Mouse (Mus musculus) spleen, postnatal 36 days (tissue): ENCODE data around the gene Ssbp3.

Source experiments
- DNase-seq, 2 experiments: peaks; one replicate each; pipeline ENCODE4 v3.0.0; 2022; ENCODE audit warnings: low spot score in 2 of 2, mixed read lengths in 1 of 2

Gene Ssbp3

DNA sequence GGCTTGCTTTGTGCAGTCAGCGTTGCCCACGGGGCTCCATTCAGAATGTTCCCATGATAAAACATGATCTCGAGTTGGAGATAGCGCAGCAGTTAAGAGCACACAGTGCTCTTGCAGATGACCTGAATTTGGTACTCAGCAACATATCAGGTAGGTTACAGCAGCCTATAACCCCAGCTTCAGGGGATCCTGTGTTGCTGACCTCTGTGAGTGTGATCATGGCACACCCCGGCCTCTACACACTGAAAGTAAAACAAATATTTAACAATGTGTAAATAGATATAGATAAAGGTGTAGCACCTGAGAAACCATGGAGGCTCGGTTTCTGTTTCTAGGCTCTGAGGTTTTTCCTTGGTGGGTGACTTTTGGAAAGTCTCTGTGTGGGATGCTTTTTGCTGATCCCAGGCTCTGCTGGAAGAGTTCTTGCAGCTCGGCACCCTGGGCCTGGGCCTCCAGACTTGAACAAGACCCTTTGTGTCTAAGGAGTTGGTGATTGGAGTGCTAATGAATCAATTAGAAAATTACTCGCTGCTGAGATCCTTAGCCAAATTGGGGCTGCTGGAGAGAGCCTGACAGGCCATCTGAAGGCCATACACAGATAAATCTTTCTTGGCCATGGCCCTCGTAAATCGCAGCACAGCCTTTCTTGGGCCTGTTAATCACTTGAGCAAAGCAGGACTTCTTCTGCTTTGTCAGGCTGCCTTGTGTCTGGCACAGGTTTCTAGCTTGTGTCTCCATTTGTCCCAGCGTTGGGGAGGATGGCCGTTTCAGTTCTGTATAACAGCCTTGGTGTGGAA is 49.2 kb downstream of the Ssbp3 start:
- no peak for DNase-seq

DNA sequence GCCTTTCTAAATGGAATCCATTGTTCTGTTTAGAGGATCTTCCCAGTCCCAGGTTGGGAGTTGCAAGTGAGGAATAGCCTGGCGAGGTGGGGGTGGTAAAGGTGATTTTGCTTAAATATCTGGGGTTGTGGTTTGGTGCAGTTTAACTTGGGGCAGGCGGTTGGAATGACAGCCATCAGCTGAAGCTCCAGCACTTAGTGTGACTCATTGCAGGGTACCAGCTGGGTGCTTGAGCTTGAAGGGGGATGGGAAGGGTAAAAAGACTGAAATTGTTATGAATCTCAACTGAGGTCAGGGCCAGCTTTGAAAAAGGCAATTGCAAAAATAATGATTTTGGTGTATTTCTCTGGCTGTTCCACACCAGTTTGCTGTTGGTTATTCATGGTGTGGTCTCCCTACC is 50.0 kb downstream of the Ssbp3 start:
- DNase-seq = no peak

DNA sequence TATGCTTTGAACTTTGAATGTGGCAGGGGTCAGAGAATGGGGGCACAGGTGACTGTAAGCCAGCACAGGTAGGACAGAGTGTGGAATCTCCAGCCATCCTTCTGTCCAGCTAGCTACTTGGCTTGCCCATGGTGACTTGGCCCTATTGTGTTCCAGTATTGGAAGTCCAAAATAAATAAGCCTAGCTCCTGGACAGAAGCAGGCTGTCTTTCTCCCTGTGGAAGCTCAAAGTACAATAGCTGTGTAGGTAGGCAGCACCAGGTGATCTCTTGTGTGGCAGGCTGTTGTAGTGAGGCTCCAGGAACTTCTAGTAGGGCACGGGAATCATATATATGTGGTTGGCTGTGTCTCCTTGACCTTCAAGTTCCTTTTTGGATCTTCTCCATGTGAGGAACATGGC is 50.8 kb downstream of the Ssbp3 start:
- no peak for DNase-seq

DNA sequence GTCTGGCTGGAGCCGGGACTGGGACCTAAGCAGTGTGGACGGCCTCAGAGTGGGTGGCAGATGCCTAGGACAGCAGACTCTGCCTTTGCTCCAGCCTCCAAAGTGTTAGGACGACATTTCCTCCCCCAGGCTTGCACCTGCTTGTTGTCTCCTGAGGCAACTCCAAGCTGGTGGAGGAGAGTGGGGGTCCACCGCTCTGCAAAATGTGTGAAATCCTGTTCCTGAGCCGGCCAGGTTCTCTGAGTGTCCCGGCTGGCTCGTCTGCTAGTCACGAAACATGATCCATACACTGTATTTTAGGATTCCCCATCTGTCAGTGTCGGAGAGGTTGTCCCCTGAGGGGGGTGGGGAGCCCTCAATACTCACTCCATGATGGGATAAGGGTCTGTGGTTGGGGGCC is 53.9 kb downstream of the Ssbp3 start:
- DNase-seq = no peak

DNA sequence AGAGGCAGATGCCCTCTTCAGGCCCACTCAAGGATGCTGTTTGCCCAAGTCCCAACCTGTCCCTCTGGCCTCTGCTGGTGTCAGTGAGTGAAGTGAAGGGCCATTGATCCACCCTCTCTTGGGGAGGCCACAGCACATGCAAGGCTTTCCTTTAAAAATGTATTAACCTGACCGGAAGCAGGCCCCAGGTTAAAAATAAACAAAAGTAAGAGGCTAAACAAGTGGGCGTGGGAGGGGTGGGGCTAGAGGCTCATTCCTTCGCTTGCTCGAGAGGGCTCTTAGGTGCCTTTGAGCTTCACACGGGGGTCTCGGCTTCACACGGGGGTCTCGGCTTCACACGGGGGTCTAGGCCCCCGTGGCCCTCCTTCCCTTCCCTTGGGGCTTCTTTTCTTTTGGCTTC is 54.5 kb downstream of the Ssbp3 start:
- DNase-seq = no peak

DNA sequence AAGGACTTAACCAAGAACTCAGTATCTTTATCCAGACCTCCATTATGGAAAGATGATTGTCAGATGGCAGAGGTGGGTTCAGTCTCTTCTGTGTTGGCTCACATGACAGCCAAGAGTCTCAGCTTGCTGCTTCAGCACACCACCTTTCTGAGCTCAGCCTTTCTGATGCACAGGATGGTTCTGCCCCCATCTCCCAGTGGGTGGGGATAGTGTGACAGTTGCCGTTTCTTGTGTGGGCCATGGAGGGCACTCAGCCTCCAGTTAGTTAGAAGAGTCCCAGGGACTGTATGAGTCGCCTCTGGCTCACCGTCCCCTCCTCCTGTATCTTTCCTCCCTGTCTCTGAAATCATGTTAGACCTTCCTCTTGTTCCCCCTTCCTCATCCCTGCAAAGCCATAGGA is 55.9 kb downstream of the Ssbp3 start:
- no peak for DNase-seq

DNA sequence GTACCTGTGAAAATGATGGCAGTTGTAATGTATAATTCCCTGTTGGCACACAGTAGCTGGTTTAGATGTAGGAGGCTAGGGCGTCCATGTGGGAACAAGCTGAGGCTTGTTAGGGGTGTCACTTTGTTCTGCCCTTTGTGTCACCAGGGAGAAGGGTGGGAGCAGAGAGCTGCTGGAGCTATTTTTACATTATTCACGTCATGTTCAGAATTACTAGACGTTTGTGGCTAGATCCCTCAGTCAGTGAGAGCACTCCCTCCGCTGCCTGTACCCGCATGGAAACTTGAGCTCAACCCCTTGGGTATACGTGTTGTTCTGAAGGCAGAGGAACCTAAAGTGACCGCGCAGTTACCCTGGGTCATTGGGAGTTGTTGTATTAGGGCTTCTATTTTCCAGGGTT is 58.4 kb downstream of the Ssbp3 start:
- DNase-seq = no peak

DNA sequence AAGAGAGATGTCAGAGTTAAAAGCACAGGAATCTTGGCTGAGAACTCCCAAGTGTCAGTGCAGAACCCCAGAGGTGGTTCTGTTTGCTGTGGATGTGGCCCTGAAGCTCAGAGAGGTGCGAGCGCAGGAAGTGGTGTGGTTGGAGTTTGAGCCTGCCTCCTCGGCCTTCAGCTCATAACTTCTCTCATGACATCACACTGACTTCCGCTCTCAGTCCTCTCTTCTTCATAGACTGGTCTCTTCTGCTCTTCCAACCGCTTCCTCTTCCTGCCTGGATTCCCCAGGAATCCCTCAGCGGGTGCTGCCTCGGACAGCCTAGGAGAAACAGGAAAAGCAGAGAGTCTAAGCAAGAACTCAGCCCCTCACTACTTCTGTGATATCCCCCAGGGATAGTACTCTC is 60.3 kb downstream of the Ssbp3 start:
- peak; percentile 43 to 50 for DNase-seq

DNA sequence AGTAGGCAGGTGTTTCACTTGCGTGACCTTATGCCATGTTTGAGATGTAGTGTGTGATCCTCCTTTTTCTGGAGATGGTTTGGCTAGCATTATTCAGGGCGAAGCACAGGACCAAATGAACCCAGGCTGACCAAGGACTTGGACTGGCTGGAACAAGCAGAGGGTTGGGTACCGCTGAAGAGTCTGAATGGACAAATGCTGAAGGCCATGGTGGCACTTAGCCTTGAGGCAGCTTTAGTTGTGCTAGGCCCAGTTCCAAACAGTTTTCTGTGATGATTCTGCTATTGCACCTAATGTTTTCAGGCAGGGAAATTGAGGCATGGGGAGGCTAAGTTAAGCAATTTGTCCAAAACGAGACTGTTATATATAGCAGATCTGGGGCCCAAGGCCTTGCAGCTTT is 61.6 kb downstream of the Ssbp3 start:
- no peak for DNase-seq

DNA sequence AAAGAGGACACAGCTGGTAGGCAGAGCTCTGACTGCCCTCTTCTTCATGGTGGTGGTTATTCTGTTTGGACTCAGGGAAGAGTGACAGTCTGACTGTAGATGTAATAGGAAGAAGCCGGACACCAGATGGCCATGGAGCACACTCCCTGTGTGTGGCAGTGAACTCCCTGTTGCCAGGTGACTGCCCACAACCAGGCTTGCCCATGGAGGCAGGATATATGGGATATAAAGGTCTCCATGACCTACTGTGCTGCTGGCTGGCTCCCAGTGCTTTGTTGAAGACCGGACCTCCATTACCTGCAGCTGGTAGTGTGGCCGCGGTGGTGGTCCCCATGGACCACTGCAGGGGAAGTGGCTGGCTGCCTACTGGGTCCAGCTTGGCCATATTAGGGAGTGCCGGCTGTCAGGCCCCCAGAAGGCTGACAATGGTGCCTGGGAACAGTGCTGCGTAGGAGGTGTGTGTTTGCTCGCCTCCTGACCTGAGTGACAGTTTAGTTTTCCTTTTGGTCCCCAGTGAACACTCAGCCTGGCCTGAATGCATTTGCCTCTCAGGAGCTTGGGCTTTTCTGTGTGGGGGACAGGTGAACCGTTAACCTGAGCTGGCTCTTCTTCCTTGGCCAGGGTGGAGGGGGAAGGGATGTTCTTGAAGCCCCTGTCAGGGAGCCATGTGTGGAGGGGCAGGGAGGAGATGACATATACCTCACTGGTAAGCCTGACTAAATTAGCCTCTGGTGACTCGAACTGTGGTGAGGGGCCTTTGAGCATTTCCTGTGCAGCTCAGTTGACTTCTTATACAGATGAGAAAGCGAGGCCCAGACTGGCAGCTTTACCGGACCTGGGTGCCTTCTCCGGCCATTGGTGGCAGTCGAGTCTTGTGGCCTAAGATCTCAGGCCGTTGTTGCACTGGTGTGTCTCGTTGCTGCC is 62.2 kb downstream of the Ssbp3 start:
- DNase-seq = no peak

DNA sequence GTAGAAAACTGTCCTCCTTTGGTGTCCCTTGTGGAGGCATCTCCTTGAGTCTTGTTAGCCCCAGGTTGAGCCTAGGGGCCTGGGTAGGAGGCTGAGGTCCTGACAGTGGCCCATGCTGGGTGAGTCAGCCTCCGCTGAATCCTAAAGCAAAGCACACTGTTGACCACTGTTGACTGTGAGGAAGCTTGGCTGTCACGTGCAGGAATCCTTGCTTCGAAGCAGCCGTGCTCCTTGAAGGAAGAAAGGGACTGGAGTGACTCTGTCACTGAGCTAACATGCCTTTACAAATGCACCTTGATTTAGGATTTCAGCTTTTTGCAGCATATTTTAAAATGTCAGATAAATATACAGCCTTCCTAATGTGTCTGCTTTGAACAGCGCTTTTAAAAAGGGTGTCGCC is 64.8 kb downstream of the Ssbp3 start:
- DNase-seq = no peak

DNA sequence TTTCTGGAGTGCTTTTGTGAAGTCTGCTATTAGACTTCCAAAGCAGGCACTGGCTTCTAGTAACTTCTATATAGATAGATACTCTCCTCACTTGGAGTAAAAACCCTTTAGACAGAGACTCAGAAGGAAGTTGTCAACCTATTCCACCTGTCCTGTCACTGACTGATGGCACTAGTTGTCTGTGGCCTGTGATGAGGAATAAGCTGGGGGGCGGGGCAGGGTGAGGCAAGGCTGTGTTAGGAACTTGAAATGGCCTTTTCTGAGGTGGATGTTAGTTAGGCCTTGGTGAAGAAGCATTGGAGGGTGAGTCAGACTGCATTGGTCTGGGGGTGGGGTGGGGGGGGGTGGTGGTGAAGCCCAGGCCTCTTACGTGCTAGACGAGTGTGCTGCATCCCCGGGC is 65.4 kb downstream of the Ssbp3 start:
- no peak for DNase-seq

DNA sequence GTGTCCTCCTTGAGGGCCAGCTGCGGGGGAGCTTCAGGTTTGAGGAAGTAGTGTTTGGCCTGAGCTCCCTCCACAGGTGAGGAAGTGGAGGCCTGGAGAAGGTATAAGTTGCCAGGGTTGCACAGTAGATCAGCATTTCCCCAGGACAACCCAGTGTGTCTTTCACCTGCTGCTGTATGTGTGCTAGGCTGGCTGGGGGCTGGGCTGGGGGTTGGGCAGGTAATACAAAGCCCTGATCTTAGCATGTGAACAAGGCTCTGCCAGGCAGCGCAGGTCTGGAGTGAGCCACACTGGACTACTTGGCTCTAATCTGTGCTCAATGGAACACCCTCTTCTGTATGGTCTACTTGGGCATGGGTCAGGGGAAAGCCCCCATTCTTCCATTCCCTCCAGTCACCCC is 66.1 kb downstream of the Ssbp3 start:
- no peak for DNase-seq

DNA sequence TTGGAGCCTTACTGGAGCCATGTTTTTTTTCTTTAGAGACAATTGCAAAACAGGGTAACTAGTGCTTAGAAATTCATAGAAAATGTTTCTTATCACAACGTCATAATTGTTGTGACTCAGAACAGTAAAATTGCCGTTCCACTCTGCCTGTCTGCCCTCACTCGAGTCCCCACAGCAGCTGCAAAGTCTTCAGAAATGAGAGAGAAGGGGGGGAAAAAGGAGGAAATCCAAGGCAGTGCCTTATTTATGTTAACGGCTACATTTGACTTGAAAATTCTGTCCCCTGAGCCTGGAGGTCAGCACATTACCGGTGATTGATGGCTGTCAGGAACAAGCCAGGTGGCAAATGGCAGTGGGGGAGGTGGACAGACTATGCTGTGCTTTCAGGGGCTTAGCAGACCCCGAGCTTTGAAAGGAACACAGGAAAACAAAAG is 66.7 kb downstream of the Ssbp3 start:
- no peak for DNase-seq

DNA sequence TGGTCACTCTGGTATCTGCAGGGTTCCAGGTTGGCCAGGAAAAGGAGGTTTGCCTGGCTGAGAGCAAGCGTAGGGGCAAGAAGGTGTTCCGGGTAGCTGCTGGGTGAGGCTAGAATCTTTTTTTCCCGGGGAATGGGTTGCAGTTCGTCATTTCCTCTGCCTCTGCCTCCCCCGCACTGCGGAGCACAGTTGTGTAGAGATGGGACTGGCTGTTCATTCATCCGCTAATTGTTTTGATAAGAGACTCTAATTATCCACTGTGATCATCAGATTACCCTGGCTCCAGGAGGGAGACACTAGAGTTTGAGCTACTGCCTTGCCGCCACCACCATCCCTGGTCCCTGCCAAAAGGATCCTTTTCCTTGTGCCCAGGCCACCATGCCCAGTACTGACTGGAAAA is 67.9 kb downstream of the Ssbp3 start:
- no peak for DNase-seq

DNA sequence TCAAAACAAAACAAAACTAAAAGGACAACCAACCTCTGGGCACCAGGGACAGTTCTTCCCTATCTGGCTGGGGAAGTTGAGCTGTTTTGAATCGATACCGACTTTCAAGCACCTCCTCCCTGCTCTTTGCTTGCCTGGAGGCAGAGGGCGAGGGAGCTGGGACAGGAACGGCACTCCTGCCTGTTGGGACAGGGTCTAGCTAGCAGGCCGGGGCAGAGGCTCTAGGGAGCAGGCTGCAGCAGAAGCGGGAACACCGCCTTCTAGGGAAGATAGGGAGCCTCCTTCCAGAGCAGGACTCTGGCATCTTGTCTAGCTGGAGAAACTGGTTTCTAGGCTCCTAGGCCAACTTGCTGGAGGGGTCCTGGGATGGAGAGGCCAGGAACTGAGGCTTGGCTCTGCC is 70.2 kb downstream of the Ssbp3 start:
- DNase-seq = peak in 1 of 2 experiments; percentile 15

DNA sequence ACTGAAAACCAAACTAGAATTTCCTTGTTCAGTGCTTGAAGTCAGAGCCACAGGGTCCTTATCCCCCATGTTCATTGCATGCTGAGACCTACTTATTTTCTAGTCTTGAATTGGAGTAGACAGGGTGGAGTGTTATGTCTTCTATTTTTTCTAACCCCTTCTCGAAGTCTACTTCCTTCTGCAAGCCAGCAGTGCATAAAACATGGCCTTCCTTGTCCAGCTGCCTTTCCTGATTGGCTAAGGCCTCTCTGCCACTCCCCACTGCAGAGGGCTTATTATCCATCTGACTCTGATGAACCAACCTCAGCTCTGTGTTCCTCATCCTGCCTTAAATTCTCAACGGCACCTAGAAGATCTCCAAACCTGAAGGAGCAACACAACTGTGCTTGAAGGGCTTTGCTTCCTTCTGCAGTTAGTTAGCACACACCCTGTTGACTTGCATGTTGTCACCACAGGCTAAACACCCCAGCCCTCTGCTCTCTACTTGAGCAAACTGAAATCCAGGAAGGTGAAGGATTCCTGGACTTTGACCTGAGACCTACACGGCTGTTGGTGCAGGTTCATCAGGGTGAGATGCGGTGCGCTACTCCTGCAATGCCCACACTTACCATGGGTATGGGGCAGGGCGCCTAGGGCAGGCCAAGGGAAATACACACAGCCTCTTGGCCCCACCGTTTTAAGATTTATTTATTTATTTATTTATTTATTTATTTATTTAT is 71.0 kb downstream of the Ssbp3 start:
- DNase-seq = peak; percentile 48 to 52

DNA sequence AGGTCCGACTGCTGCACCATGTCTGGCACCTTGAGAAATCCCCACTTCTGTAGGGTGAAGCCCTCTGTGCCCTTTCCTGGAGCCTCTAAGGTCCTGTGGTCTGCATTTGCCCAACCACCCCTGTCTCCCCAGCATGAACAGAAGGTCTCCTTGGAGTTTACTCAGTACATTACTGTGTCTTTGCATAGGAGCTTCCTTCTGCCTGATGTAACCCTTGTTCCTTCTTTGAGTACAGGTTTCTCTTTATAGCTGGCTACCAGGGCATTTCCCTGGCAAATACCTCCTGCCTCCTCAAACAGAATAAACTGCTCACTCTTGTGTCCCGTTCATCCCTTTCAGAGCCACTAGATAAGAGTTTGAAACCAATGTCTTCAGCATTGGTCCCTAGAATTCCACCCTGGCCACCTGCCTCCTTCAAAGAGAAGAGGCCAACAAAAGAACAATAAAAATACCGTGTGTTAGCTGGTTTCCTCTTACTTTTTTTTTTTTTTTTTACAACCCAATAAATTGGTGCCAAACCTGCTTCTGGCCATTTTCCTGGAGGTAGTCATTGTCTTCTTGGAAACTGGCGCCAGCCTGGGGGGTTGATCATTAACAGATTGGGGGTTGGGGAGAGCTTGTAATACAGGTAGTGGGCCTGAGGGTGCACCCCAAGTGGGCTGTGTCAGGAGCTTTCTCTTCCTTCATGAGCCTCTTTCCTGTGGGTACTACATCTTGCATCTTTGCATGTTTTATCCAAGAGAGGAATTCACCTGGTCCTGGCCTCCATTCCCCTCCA is 72.0 kb downstream of the Ssbp3 start:
- DNase-seq = no peak

DNA sequence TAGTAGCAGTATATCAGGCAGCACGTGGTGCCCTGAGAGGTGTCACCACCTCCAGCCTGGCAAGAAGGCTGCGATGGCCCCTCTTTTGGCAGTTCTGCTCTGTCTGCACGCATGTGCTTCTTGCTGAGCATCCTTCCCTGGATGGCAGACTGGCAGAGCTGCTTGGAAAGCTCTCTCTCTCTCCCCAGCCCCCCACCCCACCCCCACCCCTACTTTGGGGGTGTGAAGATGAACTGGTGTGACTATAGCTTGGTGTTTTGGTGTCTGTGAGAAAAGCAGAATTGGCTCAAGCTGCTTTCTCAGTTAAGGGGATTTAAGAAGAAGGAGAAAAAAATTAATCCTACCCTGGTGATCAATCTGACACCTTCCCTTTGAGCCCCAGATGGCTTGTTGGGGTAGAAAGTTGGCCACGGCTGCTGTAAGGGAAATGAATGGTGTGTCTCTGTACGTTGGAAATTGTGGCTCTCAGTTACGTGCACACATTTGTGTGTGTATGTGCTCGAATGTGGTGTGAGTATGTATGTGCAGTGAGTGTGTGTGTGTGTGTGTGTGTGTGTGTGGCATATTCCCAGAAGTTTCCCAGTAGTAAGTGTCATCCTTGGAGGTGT is 73.5 kb downstream of the Ssbp3 start:
- DNase-seq = no peak

DNA sequence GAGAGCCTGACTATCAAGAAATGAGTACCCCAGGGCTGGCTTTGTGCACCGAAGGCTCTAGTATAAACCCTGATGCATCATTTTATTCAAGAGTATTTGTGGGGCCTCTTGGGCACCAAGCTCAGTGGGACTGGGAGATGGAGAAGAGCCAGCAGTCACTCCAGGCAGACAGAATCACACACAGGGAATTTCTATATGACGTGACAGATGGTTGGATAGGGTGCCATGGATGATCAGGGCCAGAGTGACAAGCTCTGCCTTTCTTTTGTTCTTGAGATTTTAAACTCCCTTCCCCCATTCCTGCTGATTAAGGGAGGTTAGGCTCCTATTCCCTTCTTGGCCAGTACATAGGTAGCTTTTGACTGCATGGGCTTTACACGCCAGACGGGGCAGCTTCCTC is 74.8 kb downstream of the Ssbp3 start:
- no peak for DNase-seq
